Mouse (Mus musculus): ENCODE measurements around the gene Gm9044. TPM values are rescaled to one million over a fixed set of nuclear protein-coding genes. Genes with fewer than 3 reads are reported as not detected.
"Not testable (repeated sequence)": the region's sequence is repeated elsewhere in the genome, so short reads cannot be mapped to it uniquely, and the experiment has no call there.

Gene Gm9044
- polyA plus RNA-seq, 1 experiment from 2014 or later, result 0.06 TPM

- H3K9ac ChIP-seq; H3K27me3 ChIP-seq; H3K4me1 ChIP-seq; H3K27ac ChIP-seq; H3K36me3 ChIP-seq; H3K9me3 ChIP-seq; H3K4me3 ChIP-seq; H3K4me2 ChIP-seq (replicated peaks): not testable (repeated sequence)
- WGBS, result 79% methylated on average over 7 of the region's 7 CpGs
- ATAC-seq (ENCODE audit: insufficient number of reproducible peaks, insufficient read depth, low FRiP score, low TSS enrichment), result 0 out of 2 replicates have a peak, but pooled peaks have one; percentile 41
These were observed 49.6 kb downstream of the Gm9044 start for GRCm38 (mm10) chr10:118282565-118282964.

Other genes starting within 250 kb of the Gm9044 start
- 47.2 and 48.7 TPM in 2 replicates for gene Mdm1, start 190.6 kb downstream of the Gm9044 start, polyA plus RNA-seq (2016; fragmentation: Nextera tagmentation; extraction: Ambion mirVana)
- gene Il22, start 127.5 kb downstream of the Gm9044 start, polyA plus RNA-seq (2016; fragmentation: Nextera tagmentation; extraction: Ambion mirVana), result not detected in 2 replicates
- 0.09 TPM in 1 of 2 replicates, not detected in the other for gene Gm32717, start 91.6 kb downstream of the Gm9044 start, polyA plus RNA-seq (2016; fragmentation: Nextera tagmentation; extraction: Ambion mirVana)
- 0.09 TPM in 1 of 2 replicates, not detected in the other for gene Gm32802, start 73.7 kb downstream of the Gm9044 start, polyA plus RNA-seq (2016; fragmentation: Nextera tagmentation; extraction: Ambion mirVana)
- gene Iltifb, start 37.4 kb downstream of the Gm9044 start, polyA plus RNA-seq (2016; fragmentation: Nextera tagmentation; extraction: Ambion mirVana), result not detected in 2 replicates
- 0.06 TPM in 1 of 2 replicates, not detected in the other for gene Gm9040, start 5.4 kb downstream of the Gm9044 start, polyA plus RNA-seq (2016; fragmentation: Nextera tagmentation; extraction: Ambion mirVana)
- not detected in 2 replicates for gene Gm9045, start 5.4 kb upstream of the Gm9044 start, polyA plus RNA-seq (2016; fragmentation: Nextera tagmentation; extraction: Ambion mirVana)
- gene Gm9046, start 10.8 kb upstream of the Gm9044 start, polyA plus RNA-seq (2016; fragmentation: Nextera tagmentation; extraction: Ambion mirVana), result not detected in 2 replicates
- gene Gm9048, start 16.3 kb upstream of the Gm9044 start, polyA plus RNA-seq (2016; fragmentation: Nextera tagmentation; extraction: Ambion mirVana), result 0.13 TPM in 1 of 2 replicates, not detected in the other
- gene Gm9049, start 21.7 kb upstream of the Gm9044 start, polyA plus RNA-seq (2016; fragmentation: Nextera tagmentation; extraction: Ambion mirVana), result not detected in 2 replicates
- not detected in 2 replicates for gene Ifng, start 108.6 kb upstream of the Gm9044 start, polyA plus RNA-seq (2016; fragmentation: Nextera tagmentation; extraction: Ambion mirVana)